Mouse (Mus musculus) brown adipose tissue, adult 24 weeks (tissue): ENCODE measurements around the gene Zfp846. TPM values are rescaled to one million over a fixed set of nuclear protein-coding genes. Genes with fewer than 3 reads are reported as not detected.

Experiments
- H3K27ac ChIP-seq: fragments of 200-500 bp; replicated peaks from 2 replicates; pipeline ENCODE4 v1.5.1; 2012; ENCODE audit warnings: low read depth, mild to moderate bottlenecking, low read length
- H3K4me1 ChIP-seq: fragments of 200-500 bp; 2 replicates; pipeline ENCODE4 v1.6.1; 2012; ENCODE audit warnings: low read length, mixed read lengths; ENCODE audit not compliant: control insufficient read depth, insufficient read depth, insufficient read length
- H3K4me3 ChIP-seq: fragments of 200-500 bp; 2 replicates; pipeline ENCODE4 v1.5.1; 2012; ENCODE audit warnings: low read depth, mild to moderate bottlenecking, low read length, moderate library complexity; ENCODE audit not compliant: insufficient read depth
- polyA plus RNA-seq: library from polyadenylated mRNA; stranded (reverse); fragments of >200 nt; gene quantifications from 2 replicates; pipeline ENCODE4 v1.2.4, GENCODE M21; 2012; ENCODE audit not compliant: missing spikeins, insufficient read depth, insufficient read length

Zfp846 gene
- polyA plus RNA-seq, 1 experiment, result 3.8 TPM

DNA sequence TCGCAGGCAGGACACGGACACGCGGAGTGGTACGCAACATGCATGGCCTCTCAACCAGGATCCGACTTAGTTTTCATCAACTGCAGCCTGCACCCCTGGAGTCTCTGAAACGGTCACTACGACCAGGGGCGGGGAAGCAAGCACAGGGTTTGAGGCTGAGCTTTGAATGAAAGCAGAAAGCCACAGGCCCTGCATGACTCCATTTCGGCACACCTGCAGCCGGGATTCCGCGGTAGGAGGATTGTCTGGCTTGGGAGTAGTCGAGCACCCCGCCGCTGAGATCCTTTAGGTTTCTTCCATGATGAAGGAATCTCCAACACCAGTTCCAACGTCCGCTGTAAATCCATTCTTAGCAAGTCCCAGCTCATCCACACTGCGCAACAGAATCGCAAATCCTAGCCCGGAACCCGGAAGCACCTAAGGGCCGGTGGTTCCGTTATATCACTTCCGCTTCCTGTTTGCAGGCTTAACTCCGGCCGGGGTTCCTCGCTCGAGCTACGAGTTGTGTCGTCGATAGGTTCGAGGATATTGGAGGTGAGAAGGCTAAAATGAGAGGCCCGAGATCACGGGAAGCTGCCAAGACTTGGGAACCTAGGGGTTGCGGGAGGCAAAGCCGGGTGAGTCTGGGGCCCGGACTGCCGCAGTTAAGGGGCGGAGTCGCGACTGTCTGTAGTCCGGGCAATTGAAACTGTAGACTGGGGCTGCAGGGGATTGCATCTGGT lies 63.4 kb downstream of the Zfp846 start, which contains the start of gene Fbxl12:
TSS of gene Fbxl12 (minus strand) at position 408 of the 722 bp plus-strand sequence.
- peak within 1 kb of the TSS; percentile 91 for H3K27ac ChIP-seq
- peak within 1 kb of the TSS; percentile 97 for H3K4me3 ChIP-seq
- H3K4me1 ChIP-seq, result peaks cover 17% of the 10 kb centered on the region

DNA sequence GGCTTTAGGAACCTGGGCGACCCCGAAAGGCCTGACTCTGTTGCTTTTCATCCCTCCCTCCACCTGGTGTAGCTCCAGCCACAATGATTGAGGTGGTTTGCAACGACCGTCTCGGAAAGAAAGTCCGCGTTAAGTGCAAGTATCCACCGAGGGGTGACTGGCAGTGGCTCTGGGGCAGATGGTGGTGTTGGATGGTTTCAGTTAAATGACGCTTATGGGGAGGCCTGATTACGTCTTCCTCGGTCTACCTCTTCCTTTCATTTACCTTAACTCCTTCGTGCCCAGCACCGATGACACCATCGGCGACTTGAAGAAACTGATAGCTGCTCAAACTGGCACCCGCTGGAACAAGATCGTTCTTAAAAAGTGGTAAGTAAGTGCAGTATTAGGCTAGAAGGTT lies 64.0 kb downstream of the Zfp846 start:
- H3K4me3 ChIP-seq, result peak overlapping the region; percentile 97
- H3K27ac ChIP-seq, result peak overlapping the region; percentile 91; the same call in 1 of the 2 replicates
- H3K4me1 ChIP-seq, result peaks cover 17% of the 10 kb centered on the region

DNA sequence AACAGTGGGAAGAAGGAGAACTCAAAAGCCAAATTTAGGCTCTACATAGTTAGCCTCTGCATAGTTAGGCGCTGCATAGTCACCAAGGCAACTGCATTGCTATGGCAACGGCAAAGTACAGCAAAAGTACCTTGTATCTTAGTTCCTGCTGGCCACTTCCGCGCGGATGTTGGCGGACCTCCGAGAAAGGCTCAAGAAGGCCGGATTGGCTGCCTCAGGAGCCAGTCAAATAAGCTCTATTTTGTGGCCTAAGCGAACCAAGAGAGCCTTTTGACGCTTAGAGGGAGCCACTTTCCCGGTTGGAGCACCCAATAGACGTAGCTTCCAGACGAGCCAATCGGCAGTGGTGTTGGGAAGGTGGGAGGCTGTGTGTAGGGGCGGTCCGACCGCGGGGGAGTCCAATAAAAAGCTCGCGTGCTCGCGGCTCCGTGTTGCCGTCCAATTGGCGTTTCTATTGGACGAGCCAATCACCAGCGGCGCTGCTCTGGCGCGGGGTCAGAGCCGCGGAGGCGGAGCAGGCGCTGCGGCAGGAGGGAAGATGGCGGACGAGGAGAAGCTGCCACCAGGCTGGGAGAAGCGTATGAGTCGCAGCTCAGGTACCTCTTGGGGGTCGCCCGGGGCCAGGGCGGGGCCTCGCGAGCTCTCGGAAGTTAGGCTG lies 70.6 kb downstream of the Zfp846 start, which contains the start of gene Pin1:
TSS of gene Pin1 (plus strand) at position 494 of the 658 bp plus-strand sequence.
- no peak within 1 kb of the TSS for H3K27ac ChIP-seq

DNA sequence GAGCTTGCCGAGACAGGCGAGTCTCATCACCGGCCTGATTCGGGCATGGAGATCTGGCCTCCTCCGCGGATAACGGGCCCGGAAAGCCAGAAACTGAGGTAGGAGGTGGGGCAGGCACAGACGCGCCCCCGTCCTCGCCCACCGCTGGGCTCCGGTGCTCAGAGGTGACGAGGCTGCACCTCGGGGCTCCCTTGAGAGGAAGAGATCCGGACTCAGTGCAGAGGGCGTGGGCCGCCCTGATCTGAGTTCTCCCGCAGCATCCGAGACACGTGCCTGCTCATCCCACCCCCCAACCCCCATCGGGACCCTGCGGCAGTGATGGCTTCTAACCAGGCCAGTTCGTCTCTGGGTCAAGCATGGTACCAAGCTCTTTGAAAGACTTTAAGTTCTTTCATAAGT lies 71.2 kb downstream of the Zfp846 start:
- H3K27ac ChIP-seq, result no peak overlapping the region
- peak overlapping the region; percentile 69 for H3K4me3 ChIP-seq
- H3K4me1 ChIP-seq, result no peaks in the 10 kb centered on the region

More for the DNA sequence above, 70.6 kb downstream of the Zfp846 start, which contains the start of gene Pin1:
- Histone ChIP-seq H3K4me3 (peak within 1 kb of the TSS; percentile 69), H3K4me1 (no peaks in the 10 kb centered on the region)

DNA sequence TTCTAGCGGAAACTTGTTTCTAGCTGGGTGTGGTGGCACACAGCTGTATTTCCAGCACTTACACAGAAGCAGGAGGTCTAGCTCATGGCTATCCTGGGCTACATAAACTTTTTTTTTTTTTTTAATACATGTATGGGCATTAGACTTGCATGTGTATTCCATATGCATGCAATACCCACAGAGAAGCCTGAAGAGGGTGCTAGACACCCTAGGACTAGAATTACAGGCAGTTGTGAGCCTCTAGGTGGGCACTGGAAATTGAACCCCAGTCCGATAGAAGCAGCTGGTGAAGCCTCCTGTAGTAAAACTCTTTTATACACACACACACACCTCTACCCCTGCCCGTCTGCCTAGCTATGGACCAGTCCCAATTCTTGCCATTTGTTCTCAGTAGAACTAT lies 72.8 kb downstream of the Zfp846 start:
- H3K27ac ChIP-seq, result no peak overlapping the region
- no peaks in the 10 kb centered on the region; the same call in 1 of the 2 replicates for H3K4me1 ChIP-seq
- H3K4me3 ChIP-seq, result no peak overlapping the region

Other genes with a start within 250 kb of the Zfp846 start
- not detected in 2 replicates for gene Olfr18, start 245.2 kb upstream of the Zfp846 start, polyA plus RNA-seq
- 17.2 and 19.6 TPM in 2 replicates for gene Zfp560, start 196.1 kb upstream of the Zfp846 start, polyA plus RNA-seq
- gene Zfp26, start 121.1 kb upstream of the Zfp846 start, polyA plus RNA-seq, result 4.0 and 4.2 TPM in 2 replicates
- gene Zfp426, start 88.5 kb upstream of the Zfp846 start, polyA plus RNA-seq, result 8.0 and 8.5 TPM in 2 replicates
- 11.8 and 14.7 TPM in 2 replicates for gene Zfp266, start 59.9 kb upstream of the Zfp846 start, polyA plus RNA-seq
- 257 and 293 TPM in 2 replicates for gene Ubl5, start 61.6 kb downstream of the Zfp846 start, polyA plus RNA-seq
- gene Fbxl12, start 63.5 kb downstream of the Zfp846 start, polyA plus RNA-seq, result 5.8 and 6.5 TPM in 2 replicates
- 13.9 and 17.2 TPM in 2 replicates for gene Pin1, start 70.8 kb downstream of the Zfp846 start, polyA plus RNA-seq
- 0.63 TPM in 1 of 2 replicates, not detected in the other for gene Olfm2, start 165.1 kb downstream of the Zfp846 start, polyA plus RNA-seq
- gene Col5a3, start 233.8 kb downstream of the Zfp846 start, polyA plus RNA-seq, result 16.9 and 23.5 TPM in 2 replicates
- not detected in 2 replicates for gene Rdh8, start 237.2 kb downstream of the Zfp846 start, polyA plus RNA-seq